Mouse (Mus musculus) liver, embryonic 15.5 days (tissue): ENCODE data around the gene H2-Ob. TPM values are rescaled to one million over a fixed set of nuclear protein-coding genes. Genes with fewer than 3 reads are reported as not detected.

Experiments used
- ATAC-seq: fragments of 200-750 bp; cut with Nextera tagmentation; 2 replicates; pipeline ENCODE4 v1.8.0; 2017; ENCODE audit warnings: moderate number of reproducible peaks, mild to moderate bottlenecking, moderate library complexity; ENCODE audit not compliant: insufficient read depth
- H3K27ac ChIP-seq: fragments of 300-500 bp; sonication (generic); replicated peaks from 2 replicates; pipeline ENCODE4 v1.5.1; 2015; ENCODE audit warnings: mild to moderate bottlenecking, inconsistent platforms
- H3K27me3 ChIP-seq: fragments of 300-500 bp; sonication (generic); 2 replicates; pipeline ENCODE4 v1.6.1; 2015; ENCODE audit warnings: mild to moderate bottlenecking, inconsistent platforms
- H3K36me3 ChIP-seq: fragments of 300-500 bp; sonication (generic); replicated peaks from 2 replicates; pipeline ENCODE4 v1.6.1; 2015; ENCODE audit warnings: moderate library complexity, mild to moderate bottlenecking, inconsistent platforms
- H3K4me1 ChIP-seq: fragments of 300-500 bp; sonication (generic); replicated peaks from 2 replicates; pipeline ENCODE4 v1.6.1; 2015; ENCODE audit warnings: inconsistent platforms
- H3K4me2 ChIP-seq: fragments of 300-500 bp; sonication (generic); 2 replicates; pipeline ENCODE4 v1.6.1; 2015; ENCODE audit warnings: moderate library complexity, mild to moderate bottlenecking, inconsistent platforms
- H3K4me3 ChIP-seq: fragments of 300-500 bp; sonication (generic); replicated peaks from 2 replicates; pipeline ENCODE4 v1.5.1; 2015; ENCODE audit warnings: mild to moderate bottlenecking, inconsistent platforms
- H3K9ac ChIP-seq: fragments of 300-500 bp; sonication (generic); 2 replicates; pipeline ENCODE4 v1.6.1; 2015; ENCODE audit warnings: moderate library complexity, mild to moderate bottlenecking, inconsistent platforms
- H3K9me3 ChIP-seq: fragments of 300-500 bp; sonication (generic); replicated peaks from 2 replicates; pipeline ENCODE4 v1.6.1; 2016; ENCODE audit warnings: inconsistent platforms
- WGBS: fragments of 180-500 bp; shearing (Covaris S2); methylation state at CpG from one replicate; pipeline ENCODE4 v1.1.7; 2015; ENCODE audit warnings: mixed read lengths; ENCODE audit not compliant: insufficient replicate concordance; 5-methylcytosine and 5-hydroxymethylcytosine counted together
- polyA plus RNA-seq: library from polyadenylated mRNA; unstranded; fragments of >200 nt; fragmentation: Nextera tagmentation; extraction: Ambion mirVana; gene quantifications from 2 replicates; pipeline ENCODE4 v1.2.1, GENCODE M21; 2015

H2-Ob gene
- polyA plus RNA-seq, 1 experiment from 2014 or later = 0.31 TPM

- Histone ChIP-seq H3K4me2 (no peak overlapping the region), H3K27me3 (peaks cover 45% of the 10 kb centered on the region), H3K4me1 (peaks cover 36% of the 10 kb centered on the region), H3K9me3 (no peaks in the 10 kb centered on the region), H3K36me3 (no peaks in the 10 kb centered on the region), H3K9ac (no peak overlapping the region), H3K4me3 (no peak overlapping the region), H3K27ac (no peak overlapping the region)
- ATAC-seq = no peak
- WGBS = 80% methylated on average over 16 of the region's 16 CpGs
Measured at GRCm38 (mm10) chr17:34200772-34201505, 37.8 kb upstream of the H2-Ob start.

DNA sequence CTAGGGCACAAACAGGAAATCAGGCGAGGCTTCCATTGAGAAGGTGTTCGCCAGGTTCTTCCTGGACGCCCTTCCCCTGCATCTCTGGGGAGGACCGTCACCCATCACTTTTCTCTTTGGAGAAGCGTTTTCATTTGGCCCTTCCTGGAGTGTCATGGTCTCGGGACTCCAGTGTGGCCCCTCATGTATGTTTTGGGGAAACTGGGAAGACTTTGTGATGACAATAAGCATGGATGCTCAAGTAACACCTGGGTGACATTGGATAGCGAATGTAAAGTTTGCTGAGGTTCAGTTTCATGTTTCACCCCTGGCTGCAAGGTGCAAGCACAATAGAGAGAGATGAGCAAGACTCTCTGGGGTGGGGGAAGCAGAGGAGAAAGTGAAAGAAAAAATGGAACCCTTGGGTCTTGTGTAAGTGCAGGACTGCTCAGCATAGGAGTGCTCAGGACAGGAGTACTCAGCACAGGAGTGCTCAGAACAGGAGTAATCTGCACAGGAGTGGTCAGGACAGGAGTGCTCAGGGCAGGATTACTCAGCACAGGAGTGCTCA, 37.1 kb upstream of the H2-Ob start:
- Histone ChIP-seq H3K36me3 (no peaks in the 10 kb centered on the region), H3K4me1 (peaks cover 37% of the 10 kb centered on the region), H3K9ac (no peak overlapping the region), H3K27ac (no peak overlapping the region), H3K27me3 (peaks cover 38% of the 10 kb centered on the region), H3K9me3 (no peaks in the 10 kb centered on the region), H3K4me2 (no peak overlapping the region), H3K4me3 (no peak overlapping the region)
- ATAC-seq = no peak
- 62% methylated on average over 7 of the region's 7 CpGs for WGBS

GRCm38 (mm10) chr17:34202760-34203442, 35.8 kb upstream of the H2-Ob start:
- no peak overlapping the region for H3K4me2 ChIP-seq
- H3K27me3 ChIP-seq = peaks cover 25% of the 10 kb centered on the region
- H3K36me3 ChIP-seq = no peaks in the 10 kb centered on the region
- H3K27ac ChIP-seq = no peak overlapping the region
- H3K9ac ChIP-seq = no peak overlapping the region
- no peak overlapping the region for H3K4me3 ChIP-seq
- WGBS = 79% methylated on average over 4 of the region's 4 CpGs
- H3K9me3 ChIP-seq = no peaks in the 10 kb centered on the region
- H3K4me1 ChIP-seq = peaks cover 27% of the 10 kb centered on the region
- ATAC-seq = no peak

DNA sequence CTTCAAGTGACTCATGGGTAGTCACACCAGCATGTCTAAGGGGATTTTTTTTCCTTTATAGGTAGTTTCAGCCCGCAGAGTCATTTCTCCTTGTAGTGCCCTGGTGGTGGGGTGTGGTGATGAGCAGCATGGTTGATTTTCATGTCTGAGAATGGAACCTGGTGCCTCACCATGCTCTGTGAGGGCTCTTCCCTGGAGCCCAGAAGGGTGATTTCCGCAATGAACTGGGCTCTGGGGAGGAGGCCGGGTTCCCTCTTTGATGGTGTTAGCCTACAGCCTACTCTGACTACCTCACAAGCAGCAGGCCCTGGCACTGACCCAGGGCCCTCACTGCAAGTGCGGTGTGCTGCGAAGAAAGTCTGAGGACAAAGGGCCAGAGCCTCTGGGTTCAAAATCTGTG, 35.3 kb upstream of the H2-Ob start, which contains the start of gene Tap2:
Gene Tap2, plus strand, starts transcription at position 84 of the 400 bp plus-strand sequence.
- H3K27me3 ChIP-seq = peaks cover 20% of the 10 kb centered on the region
- WGBS = 80% methylated on average over 5 of the region's 5 CpGs
- H3K4me1 ChIP-seq = peaks cover 27% of the 10 kb centered on the region
- no peaks in the 10 kb centered on the region for H3K36me3 ChIP-seq
- no peaks in the 10 kb centered on the region for H3K9me3 ChIP-seq
- H3K4me3 ChIP-seq = peak within 1 kb of the TSS; percentile 88
- no peak for ATAC-seq
- H3K4me2 ChIP-seq = peak within 1 kb of the TSS; percentile 94
- H3K9ac ChIP-seq = peak within 1 kb of the TSS; percentile 77
- H3K27ac ChIP-seq = peak within 1 kb of the TSS; percentile 67; the same call in 1 of the 2 replicates

DNA sequence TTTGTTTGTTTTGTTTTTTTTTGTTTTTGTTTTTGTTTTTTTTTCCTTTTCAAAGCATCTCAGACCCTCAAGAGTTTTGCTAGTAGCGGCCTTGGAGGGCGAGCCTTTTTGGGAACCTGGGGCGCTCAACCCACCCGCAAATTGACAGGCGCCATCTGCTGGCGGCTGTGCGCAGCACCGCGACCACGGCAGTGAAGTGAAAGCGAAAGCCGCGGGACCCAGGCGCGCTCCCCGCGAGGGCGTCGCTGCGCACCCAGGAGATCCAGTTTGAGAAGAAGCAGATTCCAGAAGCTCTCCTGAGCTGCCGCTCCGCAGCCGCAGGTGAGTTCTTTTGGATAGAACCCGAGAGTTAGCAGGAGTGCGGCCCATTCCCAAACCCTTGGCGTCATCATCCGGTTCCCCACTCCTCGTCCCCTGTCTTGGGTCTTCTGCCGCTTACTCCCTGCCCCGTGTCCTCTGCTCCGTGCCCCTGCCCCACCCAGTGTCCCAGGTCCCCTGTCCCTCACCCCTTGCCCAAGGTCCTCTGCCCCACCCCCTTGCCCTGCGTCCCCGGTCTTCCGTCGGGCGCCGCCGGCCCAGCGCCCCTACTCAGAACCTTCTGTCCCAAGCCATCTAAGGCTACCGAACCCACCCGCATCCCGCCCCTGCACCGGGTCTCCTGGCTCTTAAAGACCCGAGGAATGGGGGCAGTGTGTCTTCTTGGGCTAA, 34.2 kb upstream of the H2-Ob start:
- Histone ChIP-seq H3K4me3 (peak overlapping the region; percentile 88), H3K4me1 (peaks cover 27% of the 10 kb centered on the region), H3K36me3 (no peaks in the 10 kb centered on the region), H3K4me2 (peak overlapping the region; percentile 94), H3K27me3 (peaks cover 10% of the 10 kb centered on the region; the same call in 1 of the 2 replicates), H3K27ac (peak overlapping the region; percentile 67), H3K9me3 (no peaks in the 10 kb centered on the region), H3K9ac (peak overlapping the region; percentile 77)
- peak; percentile 35 for ATAC-seq
- WGBS = under 1% methylated on average over 44 of the region's 44 CpGs

- H3K4me1 ChIP-seq = peaks cover 29% of the 10 kb centered on the region
- H3K4me2 ChIP-seq = peak overlapping the region; percentile 94
- H3K4me3 ChIP-seq = peak overlapping the region; percentile 88
- H3K9me3 ChIP-seq = no peaks in the 10 kb centered on the region
- 11% methylated on average over 18 of the region's 18 CpGs for whole genome bisulfite sequencing
- peaks cover 10% of the 10 kb centered on the region; the same call in 1 of the 2 replicates for H3K27me3 ChIP-seq
- H3K36me3 ChIP-seq = no peaks in the 10 kb centered on the region
- peak overlapping the region; percentile 67 for H3K27ac ChIP-seq
- peak overlapping the region; percentile 77 for H3K9ac ChIP-seq
- peak; percentile 27; the same call in 1 of the 2 replicates for ATAC-seq
Measured at GRCm38 (mm10) chr17:34205021-34205745, 33.5 kb upstream of the H2-Ob start.

GRCm38 (mm10) chr17:34205746-34206176, 32.9 kb upstream of the H2-Ob start:
- Histone ChIP-seq H3K4me1 (peaks cover 35% of the 10 kb centered on the region), H3K27ac (peak overlapping the region; percentile 67), H3K9me3 (no peaks in the 10 kb centered on the region), H3K9ac (peak overlapping the region; percentile 77), H3K4me2 (peak overlapping the region; percentile 94), H3K36me3 (no peaks in the 10 kb centered on the region), H3K27me3 (peaks cover 6% of the 10 kb centered on the region; the same call in 1 of the 2 replicates), H3K4me3 (peak overlapping the region; percentile 88)
- ATAC-seq = 0 out of 2 replicates have a peak, but pooled peaks have one; percentile 24
- 10% methylated on average over 9 of the region's 9 CpGs for WGBS

DNA sequence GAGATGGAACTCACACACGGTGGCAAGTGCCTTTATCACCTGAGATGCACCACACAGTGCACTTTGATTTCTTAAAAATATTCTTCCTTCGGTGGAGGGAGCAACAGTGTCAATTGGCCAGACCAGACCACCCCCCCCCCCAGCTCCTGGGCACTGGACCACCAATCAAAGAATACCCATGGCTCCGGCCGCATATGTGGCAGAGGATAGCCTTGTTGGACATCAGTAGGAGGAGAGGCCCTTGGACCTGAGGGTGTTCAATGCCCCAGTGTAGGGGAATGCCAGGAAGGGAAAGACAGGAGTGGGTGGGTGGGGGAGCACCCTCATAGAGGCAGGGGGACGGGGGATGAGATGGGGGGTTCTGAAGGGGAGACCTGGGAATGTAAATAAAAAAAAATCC, 32.0 kb upstream of the H2-Ob start:
- Histone ChIP-seq H3K4me3 (no peak overlapping the region), H3K27me3 (no peaks in the 10 kb centered on the region; the same call in 1 of the 2 replicates), H3K4me1 (peaks cover 42% of the 10 kb centered on the region), H3K4me2 (no peak overlapping the region), H3K9ac (no peak overlapping the region), H3K27ac (no peak overlapping the region), H3K36me3 (no peaks in the 10 kb centered on the region), H3K9me3 (no peaks in the 10 kb centered on the region)
- WGBS = 71% methylated on average over 5 of the region's 5 CpGs
- ATAC-seq = no peak

DNA sequence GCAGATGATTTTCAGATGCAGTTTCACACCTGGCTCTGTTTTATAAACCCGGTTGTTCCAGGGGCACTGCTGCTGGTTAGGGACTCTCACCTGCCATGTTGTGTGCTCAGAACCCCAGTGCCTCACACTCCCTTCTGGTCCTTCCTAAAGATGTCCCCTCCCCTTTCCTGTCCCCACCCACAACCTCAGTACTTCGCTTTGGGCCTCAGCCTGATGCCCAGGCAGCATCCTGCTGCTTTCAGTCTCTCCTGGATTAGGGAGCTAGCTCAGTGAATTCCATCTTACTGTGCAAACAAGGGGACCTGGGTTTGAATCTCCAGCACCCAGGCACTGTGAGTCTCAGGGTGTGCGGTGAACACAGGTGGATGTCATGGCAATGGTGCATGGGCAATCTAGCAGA, 31.2 kb upstream of the H2-Ob start:
- no peak overlapping the region for H3K27ac ChIP-seq
- H3K36me3 ChIP-seq = no peaks in the 10 kb centered on the region
- no peak overlapping the region for H3K4me3 ChIP-seq
- no peak for ATAC-seq
- no peaks in the 10 kb centered on the region for H3K9me3 ChIP-seq
- H3K4me1 ChIP-seq = peaks cover 46% of the 10 kb centered on the region
- H3K4me2 ChIP-seq = no peak overlapping the region
- H3K9ac ChIP-seq = no peak overlapping the region
- H3K27me3 ChIP-seq = no peaks in the 10 kb centered on the region; the same call in 1 of the 2 replicates
- WGBS = 51% methylated on average over 3 of the region's 3 CpGs

DNA sequence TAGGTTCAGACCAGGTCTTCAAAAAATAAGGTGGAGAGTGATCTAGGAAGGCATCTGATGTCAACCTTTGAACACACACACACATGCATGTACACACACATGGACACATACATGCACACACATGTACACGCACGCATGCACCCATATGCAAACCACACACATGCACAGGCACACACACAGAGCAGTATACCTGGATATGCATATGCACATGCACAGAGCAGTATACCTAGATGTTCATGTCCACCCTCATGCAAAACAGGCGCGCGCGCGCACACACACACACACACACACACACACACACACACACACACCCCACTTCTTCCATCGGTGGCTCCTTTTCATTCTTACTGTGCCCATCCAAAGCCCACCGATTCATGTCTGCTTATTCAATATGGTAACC, 30.8 kb upstream of the H2-Ob start:
- no peak overlapping the region for H3K9ac ChIP-seq
- H3K27me3 ChIP-seq = no peaks in the 10 kb centered on the region; the same call in 1 of the 2 replicates
- no peak for ATAC-seq
- no peaks in the 10 kb centered on the region for H3K36me3 ChIP-seq
- H3K27ac ChIP-seq = no peak overlapping the region
- no peak overlapping the region for H3K4me3 ChIP-seq
- H3K4me1 ChIP-seq = peaks cover 46% of the 10 kb centered on the region
- no peaks in the 10 kb centered on the region for H3K9me3 ChIP-seq
- H3K4me2 ChIP-seq = no peak overlapping the region
- WGBS = 93% methylated on average over 9 of the region's 9 CpGs
